Mouse (Mus musculus) embryo, embryonic 10 days (tissue): Measurements from ENCODE around the gene Fat2.

Experiments
- DNase-seq: peaks from one replicate; pipeline ENCODE4 v3.0.0-alpha.2; 2015; ENCODE audit warnings: low spot score

The Fat2 gene

GRCm38 (mm10) chr11:55239496-55239895 lies 96.9 kb downstream of the Fat2 start:
- DNase-seq: no peak

GRCm38 (mm10) chr11:55236815-55237214 lies 99.5 kb downstream of the Fat2 start:
- DNase-seq: no peak

- DNase-seq: no peak
Measured at GRCm38 (mm10) chr11:55234791-55235190, 101.6 kb downstream of the Fat2 start.

GRCm38 (mm10) chr11:55234288-55234687 lies 102.1 kb downstream of the Fat2 start:
- no peak for DNase-seq

- DNase-seq: no peak
Measured at GRCm38 (mm10) chr11:55231034-55231433, 105.3 kb downstream of the Fat2 start.

- DNase-seq: no peak
Measured at GRCm38 (mm10) chr11:55221306-55221705, 115.1 kb downstream of the Fat2 start.

GRCm38 (mm10) chr11:55218473-55218872 lies 117.9 kb downstream of the Fat2 start:
- DNase-seq: no peak

GRCm38 (mm10) chr11:55217880-55218279 lies 118.5 kb downstream of the Fat2 start:
- DNase-seq: no peak

- DNase-seq: no peak
Measured at GRCm38 (mm10) chr11:55217418-55217817, 118.9 kb downstream of the Fat2 start.

GRCm38 (mm10) chr11:55216830-55217229 lies 119.5 kb downstream of the Fat2 start:
- no peak for DNase-seq

GRCm38 (mm10) chr11:55216061-55216460 lies 120.3 kb downstream of the Fat2 start:
- DNase-seq: no peak

- no peak for DNase-seq
Measured at GRCm38 (mm10) chr11:55214978-55215377, 121.4 kb downstream of the Fat2 start.

GRCm38 (mm10) chr11:55214161-55214560 lies 122.2 kb downstream of the Fat2 start:
- DNase-seq: no peak

GRCm38 (mm10) chr11:55213518-55213917 lies 122.8 kb downstream of the Fat2 start:
- no peak for DNase-seq

- no peak for DNase-seq
Measured at GRCm38 (mm10) chr11:55209626-55210353, 126.6 kb downstream of the Fat2 start.

- DNase-seq: no peak
Measured at GRCm38 (mm10) chr11:55209032-55209431, 127.3 kb downstream of the Fat2 start.

- no peak for DNase-seq
Measured at GRCm38 (mm10) chr11:55208001-55208690, 128.2 kb downstream of the Fat2 start.

- DNase-seq: peak; percentile 24
Measured at GRCm38 (mm10) chr11:55204602-55205001, 131.8 kb downstream of the Fat2 start.

GRCm38 (mm10) chr11:55204159-55204596 lies 132.2 kb downstream of the Fat2 start, which contains the start of gene Slc36a1:
TSS of gene Slc36a1 (plus strand) at chr11:55204350.
- peak; percentile 98 for DNase-seq
